Mouse (Mus musculus) hindbrain, embryonic 12.5 days (tissue): ENCODE data around the gene Gm49601. TPM values are rescaled to one million over a fixed set of nuclear protein-coding genes. Genes with fewer than 3 reads are reported as not detected.
A peak's percentile ranks its signal among the peaks of the same experiment; 100 is the strongest.

Source experiments
- ATAC-seq: fragments of 200-750 bp; cut with Nextera tagmentation; 2 replicates; pipeline ENCODE4 v1.8.0; 2017; ENCODE audit warnings: moderate TSS enrichment; ENCODE audit not compliant: low FRiP score
- H3K27ac ChIP-seq: fragments of 300-500 bp; sonication (generic); 2 replicates; pipeline ENCODE4 v1.5.1; 2016; ENCODE audit warnings: mild to moderate bottlenecking
- H3K27me3 ChIP-seq: fragments of 300-500 bp; sonication (generic); 2 replicates; pipeline ENCODE4 v1.6.1; 2016; ENCODE audit warnings: mild to moderate bottlenecking
- H3K36me3 ChIP-seq: fragments of 300-500 bp; sonication (generic); 2 replicates; pipeline ENCODE4 v1.6.1; 2016; ENCODE audit warnings: mild to moderate bottlenecking
- H3K4me1 ChIP-seq: fragments of 300-500 bp; sonication (generic); 2 replicates; pipeline ENCODE4 v1.6.1; 2016
- H3K4me2 ChIP-seq: fragments of 300-500 bp; sonication (generic); replicated peaks from 2 replicates; pipeline ENCODE4 v1.6.1; 2016; ENCODE audit warnings: mild to moderate bottlenecking
- H3K4me3 ChIP-seq: fragments of 300-500 bp; sonication (generic); 2 replicates; pipeline ENCODE4 v1.5.1; 2016; ENCODE audit warnings: mild to moderate bottlenecking
- H3K9ac ChIP-seq: fragments of 300-500 bp; sonication (generic); 2 replicates; pipeline ENCODE4 v1.6.1; 2016; ENCODE audit warnings: mild to moderate bottlenecking, moderate library complexity
- H3K9me3 ChIP-seq: fragments of 300-500 bp; sonication (generic); replicated peaks from 2 replicates; pipeline ENCODE4 v1.6.1; 2016; ENCODE audit warnings: mild to moderate bottlenecking
- WGBS: fragments of 180-500 bp; shearing (Covaris S2); methylation state at CpG from one replicate; pipeline ENCODE4 v1.1.7; 2016; 5-methylcytosine and 5-hydroxymethylcytosine counted together
- polyA plus RNA-seq: library from polyadenylated mRNA; unstranded; fragments of >200 nt; fragmentation: Nextera tagmentation; extraction: Ambion mirVana; gene quantifications from 2 replicates; pipeline ENCODE4 v1.2.1, GENCODE M21; 2016

The Gm49601 gene
- polyA plus RNA-seq, 1 experiment from 2014 or later: 12.6 TPM

DNA sequence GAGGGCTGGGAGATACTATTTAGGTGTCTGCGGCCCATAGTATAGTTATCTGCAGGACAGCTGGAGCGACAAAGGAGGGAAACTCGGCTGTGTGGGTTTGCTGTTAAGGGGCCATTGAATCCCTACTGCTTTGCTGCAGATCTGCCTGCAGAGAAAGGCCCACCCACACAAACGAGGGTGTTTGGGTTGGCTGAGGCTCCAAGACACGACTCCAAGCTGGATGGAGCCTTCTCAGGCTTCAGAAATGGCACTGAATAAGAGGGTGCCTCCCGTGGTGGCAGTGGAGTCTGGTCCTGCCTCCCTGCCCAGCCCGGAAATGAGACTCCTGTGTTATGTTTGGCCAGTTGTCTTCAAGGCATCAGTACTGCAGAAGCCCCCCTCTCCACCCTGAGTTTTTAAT is 16.1 kb upstream of the Gm49601 start:
- Histone ChIP-seq H3K4me2 (no peak overlapping the region), H3K4me1 (no peaks in the 10 kb centered on the region), H3K9ac (no peak overlapping the region), H3K27ac (no peak overlapping the region), H3K27me3 (no peaks in the 10 kb centered on the region), H3K9me3 (no peaks in the 10 kb centered on the region), H3K4me3 (no peak overlapping the region), H3K36me3 (no peaks in the 10 kb centered on the region)
- ATAC-seq: no peak
- 49% methylated on average over 7 of the region's 7 CpGs for WGBS

DNA sequence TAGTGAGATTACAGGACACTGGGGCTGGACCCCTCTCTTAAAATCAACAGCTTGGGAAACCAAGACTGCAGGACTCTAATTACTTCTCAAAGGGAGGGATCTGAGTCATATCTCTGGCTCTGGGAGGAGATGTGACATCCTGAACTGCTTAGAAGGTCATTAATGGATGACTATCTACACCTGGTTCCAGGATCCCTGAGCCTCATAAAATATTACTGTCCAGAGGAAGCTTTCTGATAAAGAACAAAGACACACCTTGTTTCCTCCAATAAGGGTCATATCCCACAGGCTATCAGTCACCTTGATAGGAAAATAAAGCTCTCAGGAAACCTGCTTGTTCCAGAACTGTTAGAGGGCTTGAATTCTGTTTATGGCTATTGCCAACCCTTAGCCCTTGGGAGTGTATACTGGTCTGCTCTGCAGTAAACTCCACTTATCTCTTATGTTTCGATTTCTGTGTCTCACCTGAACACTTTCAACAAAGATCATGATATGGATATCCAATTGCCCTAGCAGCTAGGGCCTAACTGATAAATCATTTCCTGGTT is 13.2 kb upstream of the Gm49601 start:
- Histone ChIP-seq H3K9me3 (no peaks in the 10 kb centered on the region), H3K36me3 (no peaks in the 10 kb centered on the region), H3K9ac (no peak overlapping the region), H3K27me3 (no peaks in the 10 kb centered on the region), H3K4me2 (no peak overlapping the region), H3K4me3 (no peak overlapping the region), H3K27ac (no peak overlapping the region), H3K4me1 (no peaks in the 10 kb centered on the region)
- WGBS: 89% methylated on average over 1 of the region's 1 CpGs
- ATAC-seq: no peak

DNA sequence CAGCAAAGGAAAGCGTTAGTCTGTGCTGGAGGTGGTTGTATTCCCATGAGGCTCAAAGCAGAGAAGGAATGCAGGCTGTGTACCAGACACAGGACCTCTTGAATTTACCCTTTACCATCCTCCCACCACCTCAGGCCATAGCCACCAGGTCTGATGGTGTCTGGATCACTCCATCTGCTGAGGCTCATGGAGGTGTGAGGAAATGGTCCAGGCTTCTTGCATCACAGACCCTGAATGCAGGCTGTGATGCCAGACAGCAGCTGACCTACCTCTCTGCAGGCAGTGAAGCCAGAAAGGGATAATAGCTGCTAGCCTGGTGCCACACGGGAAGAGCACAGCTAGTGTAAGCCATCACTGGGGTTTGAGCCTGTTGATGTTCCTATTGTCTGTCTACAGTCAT is 12.2 kb upstream of the Gm49601 start:
- no peak for ATAC-seq
- Histone ChIP-seq H3K27me3 (no peaks in the 10 kb centered on the region), H3K27ac (no peak overlapping the region), H3K36me3 (no peaks in the 10 kb centered on the region), H3K9me3 (no peaks in the 10 kb centered on the region), H3K4me3 (no peak overlapping the region), H3K9ac (no peak overlapping the region), H3K4me2 (no peak overlapping the region), H3K4me1 (no peaks in the 10 kb centered on the region)
- 45% methylated on average over 2 of the region's 2 CpGs for WGBS

DNA sequence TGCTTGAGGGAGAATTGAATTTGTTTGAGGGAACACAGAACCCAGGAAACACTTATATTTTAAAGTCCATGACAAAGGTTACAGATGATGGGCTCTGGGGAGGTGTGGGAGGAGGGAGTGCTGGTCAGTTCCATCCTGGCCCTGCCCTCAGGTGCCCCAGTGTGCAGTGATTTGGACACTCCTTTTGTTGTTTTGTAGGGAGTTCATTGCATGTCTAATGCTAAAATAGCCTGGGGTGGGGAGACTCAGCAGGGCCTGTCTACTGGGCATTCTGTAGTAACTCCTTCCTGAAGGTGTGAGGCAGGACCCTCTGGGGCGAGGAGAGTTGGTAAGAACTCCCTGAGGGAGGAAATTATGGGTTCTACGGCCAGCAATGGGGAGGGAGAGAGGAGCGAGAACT is 10.6 kb upstream of the Gm49601 start:
- H3K27me3 ChIP-seq: no peaks in the 10 kb centered on the region
- H3K4me3 ChIP-seq: no peak overlapping the region
- no peak for ATAC-seq
- H3K9ac ChIP-seq: no peak overlapping the region
- no peaks in the 10 kb centered on the region for H3K36me3 ChIP-seq
- H3K9me3 ChIP-seq: no peaks in the 10 kb centered on the region
- H3K4me2 ChIP-seq: no peak overlapping the region
- no peak overlapping the region for H3K27ac ChIP-seq
- WGBS: 49% methylated on average over 3 of the region's 3 CpGs
- H3K4me1 ChIP-seq: no peaks in the 10 kb centered on the region

DNA sequence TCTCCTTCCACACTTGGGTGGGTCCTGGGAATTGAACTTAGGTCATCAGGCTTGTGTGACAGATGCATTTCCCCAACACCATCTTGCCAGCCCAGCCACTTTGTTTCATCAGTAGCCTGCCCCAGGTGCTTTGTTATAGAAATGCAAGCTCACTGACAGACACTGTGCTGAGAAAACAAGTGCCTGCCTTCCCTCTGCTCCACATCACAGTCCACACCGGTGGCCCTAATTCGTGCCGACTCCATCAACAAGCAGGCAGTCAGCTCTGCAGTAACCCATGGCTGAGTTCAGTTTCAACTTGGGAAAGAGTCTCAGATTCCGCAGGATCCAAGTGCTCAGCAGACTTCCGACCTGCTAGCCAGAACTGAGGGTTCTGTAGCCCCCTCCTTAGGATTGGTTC is 10.2 kb upstream of the Gm49601 start:
- Histone ChIP-seq H3K4me2 (no peak overlapping the region), H3K36me3 (no peaks in the 10 kb centered on the region), H3K4me3 (no peak overlapping the region), H3K4me1 (no peaks in the 10 kb centered on the region), H3K27ac (no peak overlapping the region), H3K9ac (no peak overlapping the region), H3K27me3 (no peaks in the 10 kb centered on the region), H3K9me3 (no peaks in the 10 kb centered on the region)
- 79% methylated on average over 5 of the region's 5 CpGs for WGBS
- no peak for ATAC-seq

DNA sequence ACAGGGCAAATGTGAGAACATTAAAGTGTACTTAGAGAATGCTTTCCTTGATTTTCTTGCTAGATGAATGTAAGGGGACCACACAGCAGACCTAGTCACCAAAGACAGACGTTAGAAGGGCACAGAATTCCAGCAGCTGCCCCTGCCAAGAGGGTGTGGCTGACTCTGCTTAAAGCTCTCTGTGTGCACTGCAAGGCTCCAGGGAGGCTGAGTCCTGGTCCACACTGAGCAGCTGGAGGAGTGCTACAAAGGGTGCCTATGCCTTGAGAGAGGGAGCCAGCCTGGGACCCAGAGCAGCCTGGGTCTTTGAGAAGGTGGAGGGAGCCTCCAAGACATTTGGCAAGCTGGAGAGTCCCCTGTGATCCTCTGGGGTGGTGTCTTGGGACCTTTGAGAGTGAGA is 7.1 kb upstream of the Gm49601 start:
- H3K36me3 ChIP-seq: no peaks in the 10 kb centered on the region
- no peak for ATAC-seq
- no peak overlapping the region for H3K4me2 ChIP-seq
- 28% methylated on average over 1 of the region's 1 CpGs for WGBS
- H3K9me3 ChIP-seq: no peaks in the 10 kb centered on the region
- H3K4me1 ChIP-seq: peaks cover 7% of the 10 kb centered on the region
- H3K27ac ChIP-seq: no peak overlapping the region
- H3K4me3 ChIP-seq: no peak overlapping the region
- H3K27me3 ChIP-seq: no peaks in the 10 kb centered on the region
- H3K9ac ChIP-seq: no peak overlapping the region

DNA sequence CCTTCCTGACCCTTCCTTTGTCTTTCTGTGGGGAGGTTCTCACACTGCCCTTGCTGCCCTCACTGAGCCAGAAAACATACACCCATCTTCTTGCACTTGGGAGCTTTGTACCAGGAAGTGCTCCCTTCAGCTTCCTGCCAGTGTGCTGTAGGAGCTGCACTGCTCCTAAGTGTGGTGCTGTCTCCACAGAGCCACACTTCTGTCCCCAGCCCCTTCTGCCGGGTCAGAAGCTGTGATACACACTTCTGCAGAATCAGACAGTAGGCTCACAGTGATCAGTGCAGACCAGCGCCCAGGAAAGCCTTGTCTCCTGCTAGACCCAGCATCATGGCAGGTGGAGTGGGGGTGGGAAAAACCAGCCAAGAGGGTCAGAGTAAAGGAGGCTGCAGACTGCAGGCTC is 6.6 kb upstream of the Gm49601 start:
- no peak for ATAC-seq
- Histone ChIP-seq H3K4me2 (no peak overlapping the region), H3K9ac (no peak overlapping the region), H3K36me3 (no peaks in the 10 kb centered on the region), H3K4me1 (peaks cover 12% of the 10 kb centered on the region), H3K4me3 (no peak overlapping the region), H3K27ac (no peak overlapping the region), H3K9me3 (no peaks in the 10 kb centered on the region), H3K27me3 (peaks cover 4% of the 10 kb centered on the region; the same call in 1 of the 2 replicates)
- 53% methylated on average over 2 of the region's 2 CpGs for WGBS

DNA sequence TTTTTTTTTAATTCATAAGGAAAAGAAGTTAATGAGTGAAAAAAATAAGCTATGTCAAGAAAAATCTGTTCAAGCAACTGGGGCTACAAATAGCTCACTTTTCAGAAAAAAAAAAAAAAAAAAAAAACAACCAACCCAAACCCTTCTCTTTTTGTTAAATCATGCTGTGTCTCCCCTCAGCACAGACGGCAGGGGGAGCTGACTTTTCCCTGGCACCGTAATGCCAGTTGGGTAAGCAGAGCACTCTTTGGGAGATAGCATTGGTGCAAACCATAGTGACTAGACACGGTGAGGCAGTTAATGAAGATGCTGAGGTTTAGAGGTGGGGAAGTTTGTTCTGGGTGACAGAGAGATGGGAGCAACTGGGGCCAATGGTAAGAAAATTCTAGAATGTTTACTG is 5.8 kb upstream of the Gm49601 start:
- ATAC-seq: no peak
- 47% methylated on average over 3 of the region's 3 CpGs for WGBS
- no peak overlapping the region for H3K4me2 ChIP-seq

DNA sequence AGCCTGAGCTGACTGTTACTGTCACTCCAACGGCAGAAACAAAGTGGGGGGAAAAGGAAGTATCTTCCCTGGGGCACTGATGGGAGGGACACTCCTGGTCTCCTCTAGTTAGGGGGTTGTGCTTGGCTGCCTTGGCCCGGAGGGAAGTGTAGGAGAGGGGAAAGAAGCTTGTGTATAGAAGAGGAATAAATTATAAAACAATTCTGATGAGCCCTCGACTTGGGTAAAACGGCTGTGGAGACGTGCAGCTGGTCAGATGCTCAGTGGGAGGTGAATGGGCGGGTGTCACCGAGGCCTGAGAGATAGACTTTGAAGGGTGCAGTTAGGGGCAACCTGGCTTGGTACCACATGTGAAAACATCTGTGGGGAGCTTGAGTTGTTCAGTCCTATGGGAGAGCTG is 4.9 kb upstream of the Gm49601 start:
- Histone ChIP-seq H3K9me3 (no peaks in the 10 kb centered on the region), H3K27ac (no peak overlapping the region), H3K4me1 (peaks cover 26% of the 10 kb centered on the region), H3K36me3 (no peaks in the 10 kb centered on the region), H3K4me2 (no peak overlapping the region), H3K27me3 (peaks cover 21% of the 10 kb centered on the region), H3K9ac (no peak overlapping the region), H3K4me3 (no peak overlapping the region)
- no peak for ATAC-seq
- 53% methylated on average over 7 of the region's 7 CpGs for WGBS

More for the DNA sequence above, 5.8 kb upstream of the Gm49601 start:
- Histone ChIP-seq H3K9ac (no peak overlapping the region), H3K4me1 (peaks cover 19% of the 10 kb centered on the region), H3K9me3 (no peaks in the 10 kb centered on the region), H3K27me3 (peaks cover 12% of the 10 kb centered on the region), H3K27ac (no peak overlapping the region), H3K4me3 (no peak overlapping the region), H3K36me3 (no peaks in the 10 kb centered on the region)

DNA sequence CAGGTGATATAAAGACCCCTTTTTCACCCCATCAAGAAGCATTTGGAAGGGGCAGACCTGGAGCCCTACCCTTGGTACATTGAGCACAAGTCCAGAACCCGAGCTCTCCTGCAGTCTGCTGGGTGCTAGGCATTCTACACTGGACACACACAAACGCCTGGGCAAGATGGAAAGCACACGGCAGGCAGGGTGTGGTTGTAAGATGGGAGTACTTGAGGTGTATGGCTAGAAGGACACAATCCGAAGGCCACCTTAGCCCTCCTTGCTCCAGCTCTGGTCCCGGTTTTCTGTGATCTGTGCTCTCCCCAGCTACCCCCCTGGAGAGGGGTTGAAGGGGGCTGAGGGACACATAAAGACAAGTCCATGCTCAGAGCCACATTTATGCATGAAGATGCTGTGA is 4.1 kb upstream of the Gm49601 start:
- 0 out of 2 replicates have a peak, but pooled peaks cover 2% of the 10 kb centered on the region for H3K36me3 ChIP-seq
- peak overlapping the region; percentile 93 for H3K27ac ChIP-seq
- peak overlapping the region; percentile 89 for H3K4me3 ChIP-seq
- peak; percentile 8 for ATAC-seq
- H3K9ac ChIP-seq: peak overlapping the region; percentile 93; the same call in 1 of the 2 replicates
- H3K27me3 ChIP-seq: peaks cover 30% of the 10 kb centered on the region
- H3K4me2 ChIP-seq: peak overlapping the region; percentile 90
- no peaks in the 10 kb centered on the region for H3K9me3 ChIP-seq
- peaks cover 31% of the 10 kb centered on the region for H3K4me1 ChIP-seq
- 56% methylated on average over 5 of the region's 5 CpGs for WGBS

DNA sequence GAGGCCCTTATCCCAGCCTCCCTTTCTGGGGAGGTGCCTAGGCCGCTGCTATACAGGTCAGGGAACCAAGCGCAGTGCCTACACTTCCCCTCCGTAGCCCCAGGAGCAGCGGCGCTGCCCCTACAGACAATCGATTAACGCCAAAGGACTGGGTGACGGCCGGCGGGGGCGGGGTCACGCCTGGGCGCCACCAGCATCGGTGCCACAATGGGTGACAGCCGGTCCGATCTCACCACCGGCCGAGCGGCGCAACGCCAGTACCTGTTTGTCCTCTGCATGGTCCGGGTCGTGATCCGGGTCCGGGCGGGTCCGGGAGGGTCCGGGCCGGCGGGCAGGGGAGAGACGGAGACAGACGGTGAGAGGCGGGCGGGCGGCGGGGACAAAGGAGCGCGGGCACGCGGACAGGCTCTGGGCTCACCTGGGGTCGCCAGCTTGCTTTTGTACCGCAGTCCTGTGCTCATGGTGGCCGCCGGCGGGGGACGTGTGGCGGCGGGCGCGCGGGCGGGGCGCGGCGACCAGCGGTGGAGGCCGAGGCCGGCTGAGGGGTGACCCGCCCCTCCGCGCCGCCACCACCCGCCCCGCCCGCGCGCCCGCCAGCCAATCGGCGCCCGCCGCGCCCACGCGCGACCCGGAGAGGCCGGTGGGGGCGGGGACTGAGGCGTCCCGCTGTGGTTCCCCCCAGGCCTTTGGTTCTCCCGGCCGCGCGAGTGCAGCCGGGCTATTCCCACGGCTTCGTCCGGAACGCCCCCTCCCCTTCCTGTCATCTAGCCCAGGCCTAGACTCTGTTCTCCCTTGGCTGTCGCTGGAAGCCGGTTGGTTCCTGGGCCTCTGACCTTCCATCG is 3.4 kb upstream of the Gm49601 start, which contains the start of gene Sept5:
Sept5 (minus strand) TSS at position 565 of the 842 bp plus-strand sequence.
- Histone ChIP-seq H3K27ac (peak within 1 kb of the TSS; percentile 93), H3K36me3 (peaks cover 9% of the 10 kb centered on the region), H3K9me3 (no peaks in the 10 kb centered on the region), H3K27me3 (peaks cover 37% of the 10 kb centered on the region), H3K4me3 (peak within 1 kb of the TSS; percentile 89), H3K4me1 (peaks cover 31% of the 10 kb centered on the region), H3K9ac (peak within 1 kb of the TSS; percentile 93), H3K4me2 (peak within 1 kb of the TSS; percentile 90)
- WGBS: under 1% methylated on average over 66 of the region's 93 CpGs
- ATAC-seq: peak; percentile 59

DNA sequence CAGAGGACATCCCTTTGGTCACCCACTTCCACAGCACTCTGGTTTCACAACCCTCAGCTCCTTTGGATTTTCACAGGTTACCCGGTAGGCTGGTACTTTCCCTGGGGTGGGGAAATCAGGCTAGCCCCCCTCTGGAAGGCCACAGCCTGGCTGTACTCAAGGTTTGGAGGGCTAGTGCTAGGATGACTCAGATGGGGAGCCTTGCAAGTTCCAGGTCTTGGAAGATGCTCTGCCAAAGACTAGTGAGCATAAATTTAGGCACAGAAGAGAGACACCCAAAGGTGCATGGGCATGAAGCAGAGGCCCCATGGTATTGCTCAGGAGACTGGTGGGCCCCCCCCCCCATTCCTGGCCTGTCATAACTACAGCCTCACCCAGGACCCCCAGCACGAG is 2.7 kb upstream of the Gm49601 start:
- Histone ChIP-seq H3K4me3 (peak overlapping the region; percentile 89), H3K9me3 (no peaks in the 10 kb centered on the region), H3K27ac (peak overlapping the region; percentile 93), H3K36me3 (peaks cover 16% of the 10 kb centered on the region), H3K27me3 (peaks cover 43% of the 10 kb centered on the region), H3K4me2 (peak overlapping the region; percentile 90), H3K4me1 (peaks cover 31% of the 10 kb centered on the region), H3K9ac (peak overlapping the region; percentile 93)
- WGBS: 32% methylated on average over 2 of the region's 2 CpGs
- no peak for ATAC-seq
